Mouse (Mus musculus) limb, embryonic 14.5 days (tissue): ENCODE measurements at regions not wholly inside any gene's neighbourhood (a gene's known extent, or its start where the extent isn't known, plus 50 kb on each side); places are given as distances from the start of the nearest gene placed in this dataset.

ENCODE experiments used
- ATAC-seq: fragments of 200-750 bp; cut with Nextera tagmentation; 2 replicates; pipeline ENCODE4 v1.8.0; 2017; ENCODE audit warnings: low read depth, moderate number of reproducible peaks, moderate TSS enrichment; ENCODE audit not compliant: low FRiP score
- DNase-seq: peaks from one replicate; pipeline ENCODE4 v3.0.0-alpha.2; 2015; ENCODE audit warnings: low spot score
- H3K27ac ChIP-seq: fragments of 300-500 bp; sonication (generic); replicated peaks from 2 replicates; pipeline ENCODE4 v1.5.1; 2014; ENCODE audit warnings: low read depth, mild to moderate bottlenecking, low read length, moderate library complexity, mixed read lengths
- H3K27me3 ChIP-seq: fragments of 300-500 bp; sonication (generic); 2 replicates; pipeline ENCODE4 v1.6.1; 2014; ENCODE audit warnings: low read length, mixed read lengths; ENCODE audit not compliant: control insufficient read depth, insufficient read depth
- H3K36me3 ChIP-seq: fragments of 300-500 bp; sonication (generic); 2 replicates; pipeline ENCODE4 v1.6.1; 2014; ENCODE audit warnings: mild to moderate bottlenecking, low read length, moderate library complexity, mixed read lengths; ENCODE audit not compliant: control insufficient read depth, insufficient read depth
- H3K4me1 ChIP-seq: fragments of 300-500 bp; sonication (generic); 2 replicates; pipeline ENCODE4 v1.6.1; 2014; ENCODE audit warnings: antibody characterized with exemption, low read length, mixed read lengths; ENCODE audit not compliant: control insufficient read depth, insufficient read depth
- H3K4me2 ChIP-seq: fragments of 300-500 bp; sonication (generic); replicated peaks from 2 replicates; pipeline ENCODE4 v1.6.1; 2014; ENCODE audit warnings: low read depth, mild to moderate bottlenecking, low read length, moderate library complexity; ENCODE audit not compliant: severe bottlenecking
- H3K4me3 ChIP-seq: fragments of 300-500 bp; sonication (generic); replicated peaks from 2 replicates; pipeline ENCODE4 v1.5.1; 2014; ENCODE audit warnings: low read length
- H3K9ac ChIP-seq: fragments of 300-500 bp; sonication (generic); 2 replicates; pipeline ENCODE4 v1.6.1; 2014; ENCODE audit warnings: mild to moderate bottlenecking, low read depth, low read length, moderate library complexity; ENCODE audit not compliant: severe bottlenecking
- H3K9me3 ChIP-seq: fragments of 300-500 bp; sonication (generic); 2 replicates; pipeline ENCODE4 v1.6.1; 2016; ENCODE audit warnings: low read length; ENCODE audit not compliant: control insufficient read depth
- POLR2A ChIP-seq: fragments of 200-500 bp; IDR thresholded peaks from 2 replicates; pipeline ENCODE4 v1.8.0; 2012; ENCODE audit warnings: inconsistent platforms, mild to moderate bottlenecking, moderate library complexity, borderline replicate concordance; ENCODE audit not compliant: insufficient read depth, insufficient read length; ENCODE audit errors: extremely low read depth
- WGBS: fragments of 180-500 bp; shearing (Covaris S2); extraction: QIAGEN DNeasy Blood & Tissue Kit; methylation state at CpG from one replicate; pipeline ENCODE4 v1.1.7; 2014; 5-methylcytosine and 5-hydroxymethylcytosine counted together

- no peak overlapping the region for H3K9ac ChIP-seq
- H3K4me1 ChIP-seq = no peaks in the 10 kb centered on the region
- H3K4me3 ChIP-seq = no peak overlapping the region
- H3K36me3 ChIP-seq = no peaks in the 10 kb centered on the region
- 69% methylated on average over 6 of the region's 6 CpGs for WGBS
- H3K27ac ChIP-seq = no peak overlapping the region
- H3K4me2 ChIP-seq = no peak overlapping the region
- TF ChIP-seq POLR2A = no peak
- H3K27me3 ChIP-seq = no peaks in the 10 kb centered on the region
- DNase-seq (no peak), ATAC-seq (peak; percentile 26; the same call in 1 of the 2 replicates)
- no peaks in the 10 kb centered on the region for H3K9me3 ChIP-seq
Measured at GRCm38 (mm10) chr1:108649588-108650378, 1060.0 kb downstream of the Serpinb8 start.

GRCm38 (mm10) chr1:108671026-108671425, 1081.2 kb downstream of the Serpinb8 start:
- H3K4me3 ChIP-seq = no peak overlapping the region
- H3K4me1 ChIP-seq = no peaks in the 10 kb centered on the region
- WGBS = 93% methylated on average over 2 of the region's 2 CpGs
- no peak overlapping the region for H3K4me2 ChIP-seq
- DNase-seq (no peak), ATAC-seq (no peak)
- TF ChIP-seq POLR2A = no peak
- no peak overlapping the region for H3K27ac ChIP-seq
- H3K27me3 ChIP-seq = no peaks in the 10 kb centered on the region
- H3K36me3 ChIP-seq = no peaks in the 10 kb centered on the region
- no peaks in the 10 kb centered on the region for H3K9me3 ChIP-seq
- H3K9ac ChIP-seq = no peak overlapping the region
